Mouse (Mus musculus): ENCODE measurements around the gene Armc7. TPM values are rescaled to one million over a fixed set of nuclear protein-coding genes. Genes with fewer than 3 reads are reported as not detected.
"Not testable (repeated sequence)": the region's sequence is repeated elsewhere in the genome, so short reads cannot be mapped to it uniquely, and the experiment has no call there.

The Armc7 gene
- polyA plus RNA-seq, 1 experiment: 5.4 TPM

DNA sequence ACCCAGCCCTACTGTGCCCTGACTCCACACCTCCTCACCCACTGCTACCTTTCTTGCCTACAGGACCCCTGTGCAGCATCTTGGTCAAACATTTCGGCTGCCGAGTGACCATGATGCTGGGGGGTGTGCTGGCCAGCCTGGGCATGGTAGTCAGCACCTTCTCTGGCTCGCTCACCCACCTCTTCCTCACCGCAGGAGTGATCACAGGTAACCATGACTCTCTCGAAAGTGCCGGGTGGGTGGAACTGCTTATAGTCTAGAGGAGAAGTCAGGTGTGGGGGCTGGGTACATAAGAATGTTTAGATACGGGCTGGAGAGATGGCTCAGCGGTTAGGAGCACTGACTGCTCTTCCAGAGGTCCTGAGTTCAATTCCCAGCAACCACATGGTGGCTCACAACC, 10.6 kb upstream of the Armc7 start:
- Histone ChIP-seq H3ac (ENCODE audit: control insufficient read depth, insufficient read length, low read depth) (no peak overlapping the region), H3K79me2 (ENCODE audit: control insufficient read depth, insufficient read depth) (no peaks in the 10 kb centered on the region), H3K79me3 (ENCODE audit: low read depth) (no peaks in the 10 kb centered on the region), H3K4me3 (ENCODE audit: insufficient read depth, poor library complexity, severe bottlenecking) (no peak overlapping the region), H3K27me3 (ENCODE audit: control insufficient read depth, insufficient read depth, insufficient read length) (peaks cover 17% of the 10 kb centered on the region), H3K36me3 (ENCODE audit: control insufficient read depth, insufficient read depth) (no peaks in the 10 kb centered on the region)
- no peak for TF ChIP-seq MYOG (IDR thresholded peaks at IDR 0.05; ENCODE audit: control insufficient read depth, extremely low read depth, insufficient read length)
- TF ChIP-seq USF1 (IDR thresholded peaks at IDR 0.05; ENCODE audit: low read depth): no peak
- no peak for TF ChIP-seq MAX (IDR thresholded peaks at IDR 0.05)
- TF ChIP-seq MYOD1 (IDR thresholded peaks at IDR 0.05; ENCODE audit: control insufficient read depth, insufficient read length, low read depth): no peak
- no peak for TF ChIP-seq CEBPB (IDR thresholded peaks at IDR 0.05; ENCODE audit: low read depth)
- no peak for TF ChIP-seq FOSL1 (IDR thresholded peaks at IDR 0.05; ENCODE audit: insufficient read depth, low read length, poor library complexity, severe bottlenecking)
- TF ChIP-seq CTCF (IDR thresholded peaks at IDR 0.05; ENCODE audit: control insufficient read depth, insufficient read depth, insufficient read length): no peak

GRCm38 (mm10) chr11:115467217-115467618, 8.2 kb upstream of the Armc7 start:
- H3K4me3 ChIP-seq (ENCODE audit: insufficient read depth, poor library complexity, severe bottlenecking): no peak overlapping the region
- no peaks in the 10 kb centered on the region for H3K36me3 ChIP-seq (ENCODE audit: control insufficient read depth, insufficient read depth)
- no peak overlapping the region for H3ac ChIP-seq (ENCODE audit: control insufficient read depth, insufficient read length, low read depth)
- H3K79me3 ChIP-seq (ENCODE audit: low read depth): no peaks in the 10 kb centered on the region
- H3K27me3 ChIP-seq (ENCODE audit: control insufficient read depth, insufficient read depth, insufficient read length): peaks cover 13% of the 10 kb centered on the region
- H3K79me2 ChIP-seq (ENCODE audit: control insufficient read depth, insufficient read depth): no peaks in the 10 kb centered on the region
- TF ChIP-seq USF1 (IDR thresholded peaks at IDR 0.05; ENCODE audit: low read depth) (no peak), MYOG (IDR thresholded peaks at IDR 0.05; ENCODE audit: control insufficient read depth, extremely low read depth, insufficient read length) (no peak), MAX (IDR thresholded peaks at IDR 0.05) (no peak), CEBPB (IDR thresholded peaks at IDR 0.05; ENCODE audit: low read depth) (no peak), MYOD1 (IDR thresholded peaks at IDR 0.05; ENCODE audit: control insufficient read depth, insufficient read length, low read depth) (no peak), CTCF (IDR thresholded peaks at IDR 0.05; ENCODE audit: control insufficient read depth, insufficient read depth, insufficient read length) (no peak), FOSL1 (IDR thresholded peaks at IDR 0.05; ENCODE audit: insufficient read depth, low read length, poor library complexity, severe bottlenecking) (no peak)

GRCm38 (mm10) chr11:115472183-115472582, 3.3 kb upstream of the Armc7 start:
- H3K36me3 ChIP-seq (ENCODE audit: control insufficient read depth, insufficient read depth): no peaks in the 10 kb centered on the region
- TF ChIP-seq MYOD1 (IDR thresholded peaks at IDR 0.05; ENCODE audit: control insufficient read depth, insufficient read length, low read depth) (no peak), MAX (IDR thresholded peaks at IDR 0.05) (no peak), CEBPB (IDR thresholded peaks at IDR 0.05; ENCODE audit: low read depth) (no peak), CTCF (IDR thresholded peaks at IDR 0.05; ENCODE audit: control insufficient read depth, insufficient read depth, insufficient read length) (no peak), USF1 (IDR thresholded peaks at IDR 0.05; ENCODE audit: low read depth) (no peak), MYOG (IDR thresholded peaks at IDR 0.05; ENCODE audit: control insufficient read depth, extremely low read depth, insufficient read length) (no peak), FOSL1 (IDR thresholded peaks at IDR 0.05; ENCODE audit: insufficient read depth, low read length, poor library complexity, severe bottlenecking) (no peak)
- H3ac ChIP-seq (ENCODE audit: control insufficient read depth, insufficient read length, low read depth): no peak overlapping the region
- H3K79me3 ChIP-seq (ENCODE audit: low read depth): no peaks in the 10 kb centered on the region
- no peaks in the 10 kb centered on the region for H3K27me3 ChIP-seq (ENCODE audit: control insufficient read depth, insufficient read depth, insufficient read length)
- H3K4me3 ChIP-seq (ENCODE audit: insufficient read depth, poor library complexity, severe bottlenecking): no peak overlapping the region
- H3K79me2 ChIP-seq (ENCODE audit: control insufficient read depth, insufficient read depth): peaks cover 17% of the 10 kb centered on the region

- TF ChIP-seq CEBPB (IDR thresholded peaks at IDR 0.05; ENCODE audit: low read depth) (no peak), CTCF (IDR thresholded peaks at IDR 0.05; ENCODE audit: control insufficient read depth, insufficient read depth, insufficient read length) (peak; percentile 88)
- Histone ChIP-seq H3K79me2 (ENCODE audit: control insufficient read depth, insufficient read depth) (peaks cover 22% of the 10 kb centered on the region), H3K4me3 (ENCODE audit: insufficient read depth, poor library complexity, severe bottlenecking) (no peak overlapping the region), H3K27me3 (ENCODE audit: control insufficient read depth, insufficient read depth, insufficient read length) (no peaks in the 10 kb centered on the region), H3K79me3 (ENCODE audit: low read depth) (peaks cover 2% of the 10 kb centered on the region), H3ac (ENCODE audit: control insufficient read depth, insufficient read length, low read depth) (no peak overlapping the region), H3K36me3 (ENCODE audit: control insufficient read depth, insufficient read depth) (no peaks in the 10 kb centered on the region)
Measured at GRCm38 (mm10) chr11:115473626-115474275, 1.7 kb upstream of the Armc7 start.

DNA sequence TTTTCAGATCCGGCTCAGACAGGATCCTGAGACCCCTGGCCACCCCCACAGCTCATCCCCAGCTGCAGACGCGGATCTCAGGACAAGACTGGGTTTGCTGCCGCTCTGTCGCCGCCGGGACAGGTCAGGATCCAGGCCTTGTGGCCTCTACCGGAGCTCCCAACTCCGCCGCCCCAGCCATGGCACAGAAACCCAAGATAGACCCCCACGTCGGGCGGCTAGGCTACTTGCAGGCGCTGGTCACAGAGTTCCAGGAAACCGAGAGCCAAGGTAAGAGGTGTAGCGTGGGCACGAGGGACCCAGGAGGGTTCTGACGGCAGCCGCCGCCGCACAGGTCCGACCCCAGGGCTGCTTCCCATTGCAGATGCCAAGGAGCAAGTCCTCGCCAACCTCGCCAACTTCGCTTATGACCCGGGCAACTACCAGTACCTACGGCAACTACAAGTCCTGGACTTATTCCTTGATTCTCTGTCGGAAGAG, 331 bp downstream of the Armc7 start:
- H3K4me3 ChIP-seq (ENCODE audit: insufficient read depth, poor library complexity, severe bottlenecking): peak overlapping the region; percentile 93
- H3K79me2 ChIP-seq (ENCODE audit: control insufficient read depth, insufficient read depth): peaks cover 22% of the 10 kb centered on the region
- no peaks in the 10 kb centered on the region for H3K27me3 ChIP-seq (ENCODE audit: control insufficient read depth, insufficient read depth, insufficient read length)
- H3K36me3 ChIP-seq (ENCODE audit: control insufficient read depth, insufficient read depth): no peaks in the 10 kb centered on the region
- peaks cover 4% of the 10 kb centered on the region for H3K79me3 ChIP-seq (ENCODE audit: low read depth)
- TF ChIP-seq MYOG (IDR thresholded peaks at IDR 0.05; ENCODE audit: control insufficient read depth, extremely low read depth, insufficient read length) (no peak), MYOD1 (IDR thresholded peaks at IDR 0.05; ENCODE audit: control insufficient read depth, insufficient read length, low read depth) (no peak), MAX (IDR thresholded peaks at IDR 0.05) (no peak), FOSL1 (IDR thresholded peaks at IDR 0.05; ENCODE audit: insufficient read depth, low read length, poor library complexity, severe bottlenecking) (no peak)
- peak overlapping the region; percentile 84 for H3ac ChIP-seq (ENCODE audit: control insufficient read depth, insufficient read length, low read depth)

DNA sequence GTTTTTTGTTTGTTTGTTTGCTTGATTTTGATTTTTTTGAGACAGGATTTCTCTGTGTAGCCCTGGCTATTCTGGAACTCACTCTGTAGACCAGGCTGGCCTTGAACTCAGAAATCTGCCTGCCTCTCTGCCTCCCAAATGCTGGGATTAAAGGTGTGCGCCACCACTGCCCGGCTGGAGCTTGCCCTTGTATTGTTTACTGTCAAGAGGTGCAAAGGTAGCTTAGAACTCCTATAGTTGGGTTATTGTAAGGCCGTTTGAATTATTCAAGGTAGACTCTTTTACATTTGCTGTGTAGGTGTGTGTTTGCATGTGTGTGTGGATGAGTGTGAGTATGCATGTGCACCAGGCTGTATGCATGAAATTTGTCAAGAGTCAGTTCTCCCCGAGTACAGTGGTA, 1.2 kb downstream of the Armc7 start:
- H3K36me3 ChIP-seq (ENCODE audit: control insufficient read depth, insufficient read depth); H3K4me3 ChIP-seq (ENCODE audit: insufficient read depth, poor library complexity, severe bottlenecking); H3ac ChIP-seq (ENCODE audit: control insufficient read depth, insufficient read length, low read depth); H3K79me3 ChIP-seq (ENCODE audit: low read depth); H3K27me3 ChIP-seq (ENCODE audit: control insufficient read depth, insufficient read depth, insufficient read length): not testable (repeated sequence)
- H3K79me2 ChIP-seq (ENCODE audit: control insufficient read depth, insufficient read depth): peaks cover 22% of the 10 kb centered on the region

GRCm38 (mm10) chr11:115477388-115477787, 1.9 kb downstream of the Armc7 start:
- not testable (repeated sequence) for H3K4me3 ChIP-seq (ENCODE audit: insufficient read depth, poor library complexity, severe bottlenecking); H3K36me3 ChIP-seq (ENCODE audit: control insufficient read depth, insufficient read depth); H3K27me3 ChIP-seq (ENCODE audit: control insufficient read depth, insufficient read depth, insufficient read length); H3K79me3 ChIP-seq (ENCODE audit: low read depth); H3ac ChIP-seq (ENCODE audit: control insufficient read depth, insufficient read length, low read depth)
- H3K79me2 ChIP-seq (ENCODE audit: control insufficient read depth, insufficient read depth): peaks cover 22% of the 10 kb centered on the region
